ENCODE assay signal across 8 mouse cellular contexts in genomic region chr3:96219661-96220130, GRCm38 (mm10). TPM values are rescaled to one million over a fixed set of nuclear protein-coding genes. Genes with fewer than 3 reads are reported as not detected.
DNase-seq lines count a peak whose midpoint lies in the region; ATAC-seq and TF ChIP-seq lines count a peak whose summit lies in the region.

Gene Bola1, minus strand, starts transcription at chr3:96219709.
Gene Hist2h2ab, plus strand, starts transcription at chr3:96219865.

- H3K9ac ChIP-seq in embryonic facial prominence, embryonic 15.5 days: peak within 1 kb of the TSS; percentile 76
- peak within 1 kb of the TSS; percentile 87 for H3K9ac ChIP-seq in limb, embryonic 12.5 days (replicated peaks)
- peak within 1 kb of the TSS; percentile 61 for H3K9ac ChIP-seq in midbrain, embryonic 14.5 days (replicated peaks; ENCODE audit: low read length)

- no peak for TF ChIP-seq CTCF in bone marrow, adult 2 months (IDR thresholded peaks at IDR 0.05; ENCODE audit: control insufficient read depth, insufficient read depth, low read length)
- no peak for TF ChIP-seq CTCF in spleen, adult 2 months (IDR thresholded peaks at IDR 0.05; ENCODE audit: extremely low read depth, insufficient read depth, insufficient read length, insufficient replicate concordance)

- TF ChIP-seq POLR2A in bone marrow, adult 2 months (IDR thresholded peaks at IDR 0.05; ENCODE audit: borderline replicate concordance, control insufficient read depth, low read depth, low read length): peak; percentile 95; the same call in 1 of the 2 replicates
- peak; percentile 18 for TF ChIP-seq POLR2A in spleen, adult 2 months (IDR thresholded peaks at IDR 0.05; ENCODE audit: low read depth, low read length)

- peak within 1 kb of the TSS; percentile 67 for H3K4me3 ChIP-seq in bone marrow, adult 2 months (replicated peaks; ENCODE audit: control insufficient read depth, low read depth, low read length)
- H3K4me3 ChIP-seq in embryonic facial prominence, embryonic 15.5 days (replicated peaks): peak within 1 kb of the TSS; percentile 65
- H3K4me3 ChIP-seq in limb, embryonic 12.5 days (replicated peaks): peak within 1 kb of the TSS; percentile 59
- H3K4me3 ChIP-seq in midbrain, embryonic 14.5 days (replicated peaks; ENCODE audit: low read depth, low read length): peak within 1 kb of the TSS; percentile 53
- peak within 1 kb of the TSS; percentile 85 for H3K4me3 ChIP-seq in spleen, adult 2 months (ENCODE audit: extremely low read depth, insufficient read depth, insufficient read length)

- peaks cover 2% of the 10 kb centered on the region for H3K4me1 ChIP-seq in bone marrow, adult 2 months (ENCODE audit: control insufficient read depth, insufficient read depth, low read length)
- H3K4me1 ChIP-seq in embryonic facial prominence, embryonic 15.5 days: peaks cover 31% of the 10 kb centered on the region
- peaks cover 36% of the 10 kb centered on the region for H3K4me1 ChIP-seq in limb, embryonic 12.5 days (replicated peaks)
- peaks cover 19% of the 10 kb centered on the region for H3K4me1 ChIP-seq in midbrain, embryonic 14.5 days (ENCODE audit: control insufficient read depth, insufficient read depth, low read length)
- H3K4me1 ChIP-seq in spleen, adult 2 months (ENCODE audit: control insufficient read depth, insufficient read depth, insufficient read length): peaks cover 9% of the 10 kb centered on the region

- peak within 1 kb of the TSS; percentile 98 for H3K27ac ChIP-seq in bone marrow, adult 2 months (ENCODE audit: control insufficient read depth, insufficient read depth, low read depth, low read length, poor library complexity)
- peak within 1 kb of the TSS; percentile 100 for H3K27ac ChIP-seq in embryonic facial prominence, embryonic 15.5 days (replicated peaks)
- peak within 1 kb of the TSS; percentile 99 for H3K27ac ChIP-seq in limb, embryonic 12.5 days
- H3K27ac ChIP-seq in midbrain, embryonic 14.5 days (replicated peaks; ENCODE audit: low read depth, low read length): peak within 1 kb of the TSS; percentile 94
- H3K27ac ChIP-seq in spleen, adult 2 months (ENCODE audit: insufficient read depth, low read length): peak within 1 kb of the TSS; percentile 100

- H3K4me2 ChIP-seq in embryonic facial prominence, embryonic 15.5 days (replicated peaks): peak within 1 kb of the TSS; percentile 69
- H3K4me2 ChIP-seq in limb, embryonic 12.5 days: peak within 1 kb of the TSS; percentile 80
- peak within 1 kb of the TSS; percentile 60 for H3K4me2 ChIP-seq in midbrain, embryonic 14.5 days (ENCODE audit: low read length)

- WGBS in bone marrow, adult 2 months: under 1% methylated on average over 37 of the region's 37 CpGs
- WGBS in embryonic facial prominence, embryonic 15.5 days: under 1% methylated on average over 34 of the region's 37 CpGs
- under 1% methylated on average over 37 of the region's 37 CpGs for WGBS in limb, embryonic 12.5 days
- under 1% methylated on average over 37 of the region's 37 CpGs for WGBS in midbrain, embryonic 14.5 days
- under 1% methylated on average over 37 of the region's 37 CpGs for WGBS in spleen, adult 2 months

- peak; percentile 87 for ATAC-seq in embryonic facial prominence, embryonic 15.5 days (ENCODE audit: insufficient number of reproducible peaks, low FRiP score, low TSS enrichment, low read depth)
- peak; percentile 87 for ATAC-seq in limb, embryonic 12.5 days (ENCODE audit: insufficient number of reproducible peaks, insufficient read depth, low FRiP score, low TSS enrichment, low read depth)
- peak; percentile 93 for ATAC-seq in midbrain, embryonic 14.5 days (ENCODE audit: low FRiP score, low TSS enrichment)

- H3K27me3 ChIP-seq in embryonic facial prominence, embryonic 15.5 days: no peaks in the 10 kb centered on the region
- no peaks in the 10 kb centered on the region for H3K27me3 ChIP-seq in limb, embryonic 12.5 days
- H3K27me3 ChIP-seq in midbrain, embryonic 14.5 days (ENCODE audit: control insufficient read depth, insufficient read depth, low read length): no peaks in the 10 kb centered on the region
- H3K27me3 ChIP-seq in spleen, adult 2 months (ENCODE audit: control insufficient read depth, insufficient read depth, low read length): no peaks in the 10 kb centered on the region

- peak; percentile 99 for DNase-seq in 416B (ENCODE audit: low read depth)
- peak; percentile 92 for DNase-seq in heart, adult 8-10 months (ENCODE audit: low spot score)
- peak; percentile 71 to 90 for DNase-seq in kidney, adult 8-10 months
- DNase-seq in midbrain, embryonic 14.5 days: peak; percentile 90
- peak; percentile 61 to 82 for DNase-seq in spleen, adult 2 months (ENCODE audit: low read depth in 1 of 2, low spot score in 2 of 2)

- no peaks in the 10 kb centered on the region for H3K9me3 ChIP-seq in embryonic facial prominence, embryonic 15.5 days (replicated peaks)
- no peaks in the 10 kb centered on the region for H3K9me3 ChIP-seq in limb, embryonic 12.5 days
- H3K9me3 ChIP-seq in midbrain, embryonic 14.5 days (ENCODE audit: control insufficient read depth, low read length): no peaks in the 10 kb centered on the region

- no peaks in the 10 kb centered on the region for H3K36me3 ChIP-seq in embryonic facial prominence, embryonic 15.5 days
- H3K36me3 ChIP-seq in limb, embryonic 12.5 days: no peaks in the 10 kb centered on the region
- H3K36me3 ChIP-seq in midbrain, embryonic 14.5 days (ENCODE audit: control insufficient read depth, insufficient read depth, low read length): no peaks in the 10 kb centered on the region
- H3K36me3 ChIP-seq in spleen, adult 2 months (ENCODE audit: control insufficient read depth, insufficient read depth, low read length): no peaks in the 10 kb centered on the region

RNA-seq across cellular contexts. Expression of gene Bola1, which starts in this region (rescaled TPM):
- 11.5 and 12.7 TPM in 2 replicates for polyA plus RNA-seq in bone marrow, adult 2 months (2011; ENCODE audit: insufficient read depth, insufficient read length, low replicate concordance, missing spikeins)
- 50.9 and 52.6 TPM in 2 replicates for polyA plus RNA-seq in embryonic facial prominence, embryonic 15.5 days (2015; fragmentation: Nextera tagmentation; extraction: Ambion mirVana)
- total RNA-seq in heart, adult 8-10 months (2022): 10 to 100 TPM; 24.1 to 35.6 (median 29.8) TPM
- polyA plus RNA-seq in limb, embryonic 12.5 days (2016; fragmentation: Nextera tagmentation; extraction: Ambion mirVana): 54.6 and 56.3 TPM in 2 replicates
- polyA plus RNA-seq in midbrain, embryonic 14.5 days (2014; fragmentation: Nextera tagmentation; extraction: Ambion mirVana): 63.0 and 69.6 TPM in 2 replicates
- polyA plus RNA-seq in spleen, adult 2 months (2012; rRNA removed): 24.6 and 38.8 TPM in 2 replicates

RNA-seq across cellular contexts. Expression of gene Hist2h2ab, which starts in this region (rescaled TPM):
- polyA plus RNA-seq in bone marrow, adult 2 months (2011; ENCODE audit: insufficient read depth, insufficient read length, low replicate concordance, missing spikeins): 26.5 TPM in 1 of 2 replicates, not detected in the other
- polyA plus RNA-seq in embryonic facial prominence, embryonic 15.5 days (2015; fragmentation: Nextera tagmentation; extraction: Ambion mirVana): not detected in 2 replicates
- 1 to 10 TPM; 1.4 to 3.6 (median 2.9) TPM for total RNA-seq in heart, adult 8-10 months (2022)
- 1.7 and 2.0 TPM in 2 replicates for polyA plus RNA-seq in limb, embryonic 12.5 days (2016; fragmentation: Nextera tagmentation; extraction: Ambion mirVana)
- not detected in 2 replicates for polyA plus RNA-seq in midbrain, embryonic 14.5 days (2014; fragmentation: Nextera tagmentation; extraction: Ambion mirVana)
- 3.0 and 5.2 TPM in 2 replicates for polyA plus RNA-seq in spleen, adult 2 months (2012; rRNA removed)

Comparison
In these comparisons a context has a peak if more than half of its experiments do, and no peak if none do; other contexts are left out.
1. Peak in every context shown above with its lines: DNase-seq, ATAC-seq, H3K4me3 ChIP-seq and H3K27ac ChIP-seq.